Mouse (Mus musculus) kidney, postnatal 4 days (tissue): ENCODE measurements at regions not wholly inside any gene's neighbourhood (a gene's known extent, or its start where the extent isn't known, plus 50 kb on each side); places are given as distances from the start of the nearest gene placed in this dataset.

ENCODE experiments used
- DNase-seq, 2 experiments: peaks; one replicate each; pipeline ENCODE4 v3.0.0; 2021; ENCODE audit warnings: mixed read lengths in 2 of 2

DNA sequence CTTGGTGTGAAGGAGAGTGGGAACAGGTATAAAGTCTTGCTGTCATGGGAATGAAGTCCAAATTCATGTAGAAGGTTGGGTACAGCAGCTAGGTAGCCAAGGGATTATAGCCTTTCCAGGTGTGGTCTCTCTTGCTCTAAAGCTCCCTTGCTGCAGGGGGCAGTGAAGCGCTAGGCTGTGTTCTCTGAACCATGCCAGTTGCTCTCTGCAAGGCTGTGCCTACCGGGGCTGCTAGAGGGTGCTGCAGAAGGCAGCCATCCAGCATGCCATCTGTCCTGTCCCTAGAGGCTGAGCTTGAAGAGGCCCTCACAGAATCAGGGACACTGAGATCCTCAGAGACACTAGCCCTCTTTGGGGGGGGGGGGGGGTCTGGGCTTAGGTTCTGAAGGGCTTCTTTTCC is 50.6 kb upstream of the Shank2 start:
- peak; percentile 75 to 82 for DNase-seq
